Mouse (Mus musculus): ENCODE results near the gene Mitd1. TPM values are rescaled to one million over a fixed set of nuclear protein-coding genes. Genes with fewer than 3 reads are reported as not detected.

Mitd1 gene
- polyA plus RNA-seq, 1 experiment from 2014 or later: 19.3 TPM

DNA sequence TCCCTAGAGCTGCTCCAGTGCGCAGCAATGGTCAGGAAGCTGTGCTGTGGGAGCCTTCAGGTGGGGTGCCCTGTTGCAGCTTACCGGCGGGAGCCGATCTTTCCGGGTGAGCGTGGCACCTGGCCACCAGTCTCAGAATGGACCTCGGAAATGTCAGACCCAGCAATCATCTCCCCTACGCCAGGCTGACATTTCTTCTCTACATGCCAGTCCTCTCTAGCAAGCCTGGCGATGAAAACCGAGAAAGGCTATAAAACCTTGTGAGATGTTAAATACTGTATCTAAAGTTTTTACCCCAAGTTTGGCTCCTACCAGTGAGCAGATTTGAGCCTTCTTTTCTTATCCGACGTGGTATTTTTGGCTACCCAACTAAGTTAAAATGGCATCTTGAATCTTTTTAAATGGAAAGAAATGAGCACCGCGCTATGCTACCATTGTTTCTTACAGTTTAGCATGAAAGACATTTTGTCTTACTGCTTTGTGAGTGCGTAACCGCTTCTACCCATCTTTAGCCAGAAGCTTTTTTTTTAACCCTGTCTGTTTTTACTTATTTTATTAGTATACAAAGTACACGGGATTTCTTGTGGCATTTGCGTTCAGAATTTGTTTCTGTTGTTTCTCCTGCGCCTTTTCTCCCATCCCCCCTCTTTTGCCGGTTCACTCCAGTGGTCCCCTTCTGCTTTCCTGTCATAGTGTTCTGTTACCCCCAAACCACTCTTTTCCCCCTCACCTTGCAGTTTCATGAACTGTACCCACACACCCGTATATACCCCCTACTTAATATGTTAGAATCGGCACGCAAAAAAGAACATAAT lies 24.6 kb downstream of the Mitd1 start:
- Histone ChIP-seq H3K4me1 (peaks cover 12% of the 10 kb centered on the region; the same call in 1 of the 2 replicates), H3K4me2 (peak overlapping the region; percentile 68), H3K36me3 (ENCODE audit: poor library complexity, severe bottlenecking) (no peaks in the 10 kb centered on the region), H3K4me3 (peak overlapping the region; percentile 66), H3K9ac (peak overlapping the region; percentile 82), H3K27ac (peak overlapping the region; percentile 85), H3K9me3 (replicated peaks) (no peaks in the 10 kb centered on the region), H3K27me3 (peaks cover 8% of the 10 kb centered on the region)
- no peak for ATAC-seq
- 11% methylated on average over 23 of the region's 23 CpGs for WGBS

- Histone ChIP-seq H3K4me2 (peak overlapping the region; percentile 68), H3K27ac (peak overlapping the region; percentile 85), H3K4me1 (peaks cover 12% of the 10 kb centered on the region; the same call in 1 of the 2 replicates), H3K4me3 (peak overlapping the region; percentile 66), H3K27me3 (peaks cover 8% of the 10 kb centered on the region), H3K9me3 (replicated peaks) (no peaks in the 10 kb centered on the region), H3K36me3 (ENCODE audit: poor library complexity, severe bottlenecking) (no peaks in the 10 kb centered on the region), H3K9ac (peak overlapping the region; percentile 82)
- WGBS: under 1% methylated on average over 88 of the region's 90 CpGs
- peak; percentile 98 for ATAC-seq
Measured at GRCm38 (mm10) chr1:37864511-37865400, 25.5 kb downstream of the Mitd1 start.

GRCm38 (mm10) chr1:37850696-37851095 lies 39.5 kb downstream of the Mitd1 start:
- peaks cover 18% of the 10 kb centered on the region for H3K36me3 ChIP-seq (ENCODE audit: poor library complexity, severe bottlenecking)
- H3K27ac ChIP-seq: no peak overlapping the region
- no peak for ATAC-seq
- H3K4me2 ChIP-seq: no peak overlapping the region
- 67% methylated on average over 2 of the region's 2 CpGs for WGBS
- H3K4me3 ChIP-seq: no peak overlapping the region
- no peaks in the 10 kb centered on the region for H3K4me1 ChIP-seq
- no peak overlapping the region for H3K9ac ChIP-seq
- no peaks in the 10 kb centered on the region for H3K27me3 ChIP-seq
- no peaks in the 10 kb centered on the region for H3K9me3 ChIP-seq (replicated peaks)

- ATAC-seq: no peak
- WGBS: 85% methylated on average over 8 of the region's 8 CpGs
- no peaks in the 10 kb centered on the region for H3K36me3 ChIP-seq (ENCODE audit: poor library complexity, severe bottlenecking)
Measured at GRCm38 (mm10) chr1:37846878-37847277, 43.3 kb downstream of the Mitd1 start.

GRCm38 (mm10) chr1:37831681-37832080 lies 58.5 kb downstream of the Mitd1 start:
- Histone ChIP-seq H3K9me3 (replicated peaks) (no peaks in the 10 kb centered on the region), H3K36me3 (ENCODE audit: poor library complexity, severe bottlenecking) (peaks cover 26% of the 10 kb centered on the region), H3K9ac (no peak overlapping the region), H3K4me3 (no peak overlapping the region), H3K27me3 (no peaks in the 10 kb centered on the region), H3K27ac (no peak overlapping the region), H3K4me1 (no peaks in the 10 kb centered on the region), H3K4me2 (no peak overlapping the region)
- WGBS: 54% methylated on average over 2 of the region's 2 CpGs
- ATAC-seq: no peak

More at GRCm38 (mm10) chr1:37846878-37847277, 43.3 kb downstream of the Mitd1 start:
- no peak overlapping the region for H3K9ac ChIP-seq
- no peak overlapping the region for H3K4me3 ChIP-seq
- no peaks in the 10 kb centered on the region for H3K4me1 ChIP-seq
- H3K4me2 ChIP-seq: no peak overlapping the region
- H3K27me3 ChIP-seq: no peaks in the 10 kb centered on the region
- no peak overlapping the region for H3K27ac ChIP-seq
- H3K9me3 ChIP-seq (replicated peaks): no peaks in the 10 kb centered on the region

Other genes starting within 250 kb of the Mitd1 start
- 0.62 and 1.4 TPM in 2 replicates for gene 2010300C02Rik, start 170.3 kb downstream of the Mitd1 start, polyA plus RNA-seq (2015; fragmentation: Nextera tagmentation; extraction: Ambion mirVana)
- 18.9 and 21.3 TPM in 2 replicates for gene Tsga10, start 24.0 kb downstream of the Mitd1 start, polyA plus RNA-seq (2015; fragmentation: Nextera tagmentation; extraction: Ambion mirVana)
- gene Lipt1, start 18.7 kb downstream of the Mitd1 start, polyA plus RNA-seq (2015; fragmentation: Nextera tagmentation; extraction: Ambion mirVana): 7.1 and 8.0 TPM in 2 replicates
- 249 and 253 TPM in 2 replicates for gene Mrpl30, start 66 bp upstream of the Mitd1 start, polyA plus RNA-seq (2015; fragmentation: Nextera tagmentation; extraction: Ambion mirVana)
- gene Lyg2, start 26.1 kb upstream of the Mitd1 start, polyA plus RNA-seq (2015; fragmentation: Nextera tagmentation; extraction: Ambion mirVana): not detected in 2 replicates
- not detected in 2 replicates for gene Lyg1, start 67.3 kb upstream of the Mitd1 start, polyA plus RNA-seq (2015; fragmentation: Nextera tagmentation; extraction: Ambion mirVana)
- 162 and 167 TPM in 2 replicates for gene Txndc9, start 107.5 kb upstream of the Mitd1 start, polyA plus RNA-seq (2015; fragmentation: Nextera tagmentation; extraction: Ambion mirVana)
- gene Eif5b, start 107.6 kb upstream of the Mitd1 start, polyA plus RNA-seq (2015; fragmentation: Nextera tagmentation; extraction: Ambion mirVana): 27.7 and 28.9 TPM in 2 replicates
- 41.3 and 43.1 TPM in 2 replicates for gene Rev1, start 239.4 kb upstream of the Mitd1 start, polyA plus RNA-seq (2015; fragmentation: Nextera tagmentation; extraction: Ambion mirVana)